Mouse (Mus musculus) cortical plate, adult 2 months (tissue): ENCODE results near the gene Spcs2. TPM values are rescaled to one million over a fixed set of nuclear protein-coding genes. Genes with fewer than 3 reads are reported as not detected.

ENCODE experiments used
- H3K27ac ChIP-seq: fragments of 200-500 bp; 2 replicates; pipeline ENCODE4 v1.5.1; 2012; ENCODE audit warnings: low read length, control low read depth, inconsistent platforms; ENCODE audit not compliant: insufficient read depth
- H3K4me1 ChIP-seq: fragments of 200-500 bp; 2 replicates; pipeline ENCODE4 v1.6.1; 2011; ENCODE audit warnings: low read length; ENCODE audit not compliant: control insufficient read depth, insufficient read depth
- H3K4me3 ChIP-seq: fragments of 200-500 bp; 2 replicates; pipeline ENCODE4 v1.5.1; 2011; ENCODE audit warnings: mild to moderate bottlenecking, low read length, control low read depth; ENCODE audit not compliant: insufficient read depth
- CTCF ChIP-seq: fragments of 200-500 bp; IDR thresholded peaks from 2 replicates; pipeline ENCODE4 v1.5.1; 2011; ENCODE audit warnings: mild to moderate bottlenecking, control low read depth, low read length; ENCODE audit not compliant: insufficient read depth; ENCODE audit errors: extremely low read depth
- POLR2A ChIP-seq: fragments of 200-500 bp; IDR thresholded peaks from 2 replicates; pipeline ENCODE4 v1.6.1; 2011; ENCODE audit warnings: mild to moderate bottlenecking, low read length, control low read depth; ENCODE audit not compliant: insufficient read depth; ENCODE audit errors: extremely low read depth
- polyA plus RNA-seq: library from polyadenylated mRNA; depleted of rRNA; stranded (reverse); fragments of >200 nt; gene quantifications from 2 replicates; pipeline ENCODE4 v1.2.3, GENCODE M21; 2012; rRNA removed

Gene Spcs2
- polyA plus RNA-seq, result 65.2 and 68.3 TPM in 2 replicates

GRCm38 (mm10) chr7:99863362-99863761 is at the start of gene Spcs2:
TSS of gene Spcs2 (minus strand) at chr7:99863462.
- TF ChIP-seq POLR2A (no peak), CTCF (no peak)
- Histone ChIP-seq H3K4me3 (no peak within 1 kb of the TSS), H3K4me1 (peaks cover 4% of the 10 kb centered on the region; the same call in 1 of the 2 replicates), H3K27ac (no peak within 1 kb of the TSS)

DNA sequence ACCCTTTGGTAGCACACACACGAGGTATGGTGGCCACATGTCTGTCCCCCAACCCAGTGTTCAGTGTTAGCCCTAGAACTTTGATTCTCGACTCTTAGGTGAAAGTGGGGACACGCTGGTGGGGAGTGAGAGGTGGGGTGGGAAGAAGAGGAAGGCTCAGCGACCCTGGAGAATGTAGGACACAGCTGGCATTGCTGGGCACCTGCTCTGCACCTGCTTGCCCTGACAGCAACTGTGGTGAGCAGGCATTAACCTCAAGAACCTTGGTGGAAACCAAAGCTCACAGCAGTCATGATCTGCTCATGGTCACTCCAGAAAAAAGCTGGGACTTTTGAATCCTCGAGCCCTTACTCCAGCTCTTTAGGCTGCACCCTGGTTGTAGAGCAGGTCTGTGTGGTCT is 47.8 kb upstream of the Spcs2 start:
- no peak overlapping the region for H3K4me3 ChIP-seq
- no peak overlapping the region for H3K27ac ChIP-seq
- H3K4me1 ChIP-seq, result no peaks in the 10 kb centered on the region
- TF ChIP-seq CTCF (no peak), POLR2A (no peak)

DNA sequence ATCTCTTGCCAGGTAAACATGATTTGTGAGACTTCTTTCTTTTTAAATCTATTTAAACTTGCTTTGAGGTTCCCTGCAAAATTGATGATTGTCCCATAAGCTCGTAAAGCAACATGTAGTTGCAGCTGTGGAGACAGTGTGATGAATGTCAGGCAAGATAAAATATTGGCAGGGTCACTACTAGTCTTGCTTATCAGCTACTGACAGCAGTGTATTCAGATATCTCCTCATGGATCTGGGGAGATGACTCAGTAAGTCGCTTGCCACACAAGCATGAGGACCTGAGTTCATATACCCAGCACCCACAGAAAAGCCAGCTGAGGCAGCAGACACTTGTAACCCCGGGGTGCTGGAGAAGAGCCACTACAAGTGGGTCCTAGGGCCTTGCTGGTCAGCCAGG is 44.2 kb upstream of the Spcs2 start:
- no peak overlapping the region for H3K27ac ChIP-seq
- peaks cover 3% of the 10 kb centered on the region for H3K4me1 ChIP-seq
- TF ChIP-seq POLR2A, result no peak
- no peak for TF ChIP-seq CTCF
- H3K4me3 ChIP-seq, result no peak overlapping the region

DNA sequence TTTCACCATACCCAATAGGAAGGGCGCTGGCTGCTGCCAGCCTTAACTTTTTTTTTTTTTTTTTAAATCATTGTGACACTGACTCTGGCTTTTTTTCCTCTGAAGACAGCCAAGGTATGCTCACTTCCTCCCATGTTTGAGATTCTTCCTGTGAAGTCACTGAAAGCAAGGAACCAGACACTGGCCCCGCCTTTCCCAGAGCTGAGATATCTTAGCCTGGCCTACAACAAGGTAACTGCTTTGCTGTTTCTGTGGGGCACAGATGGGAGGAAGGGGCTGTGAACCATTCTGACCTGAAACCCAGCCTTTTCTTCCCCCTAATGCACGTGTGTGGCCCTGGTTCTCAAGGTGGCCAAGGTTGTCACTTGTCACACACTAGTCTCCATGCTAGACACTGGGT is 43.1 kb upstream of the Spcs2 start:
- no peak overlapping the region for H3K4me3 ChIP-seq
- TF ChIP-seq CTCF (no peak), POLR2A (no peak)
- peaks cover 7% of the 10 kb centered on the region for H3K4me1 ChIP-seq
- no peak overlapping the region for H3K27ac ChIP-seq

DNA sequence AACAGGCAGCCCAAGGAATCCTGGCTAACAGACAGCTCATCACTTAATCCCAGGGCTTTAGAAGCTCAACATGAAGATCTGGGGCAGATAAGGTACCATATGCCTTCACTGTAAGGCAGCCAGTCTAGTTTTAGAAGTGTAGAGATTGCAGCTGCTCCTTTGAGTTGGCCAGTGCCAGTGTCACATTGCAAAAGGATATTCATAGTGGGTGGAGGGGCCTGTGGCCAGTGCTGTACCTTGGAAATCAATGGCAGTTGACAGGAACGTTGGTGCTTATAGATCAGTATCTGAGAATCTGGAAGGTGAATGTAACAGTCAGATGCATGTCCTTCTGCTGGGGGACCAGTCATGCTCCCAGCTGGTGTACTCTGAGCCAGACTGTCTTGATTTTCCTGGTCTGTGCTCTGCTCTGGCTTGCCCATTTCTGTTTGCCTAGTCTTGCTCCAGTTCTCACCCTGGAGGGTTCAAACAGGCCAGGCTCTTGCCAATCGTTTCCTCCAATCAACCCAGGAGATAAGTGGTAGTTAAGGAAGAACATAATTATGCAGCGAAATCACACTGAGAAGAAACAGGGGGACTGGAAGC is 41.3 kb upstream of the Spcs2 start:
- H3K27ac ChIP-seq, result no peak overlapping the region
- no peak overlapping the region for H3K4me3 ChIP-seq
- peaks cover 7% of the 10 kb centered on the region for H3K4me1 ChIP-seq
- TF ChIP-seq POLR2A (no peak), CTCF (no peak)

DNA sequence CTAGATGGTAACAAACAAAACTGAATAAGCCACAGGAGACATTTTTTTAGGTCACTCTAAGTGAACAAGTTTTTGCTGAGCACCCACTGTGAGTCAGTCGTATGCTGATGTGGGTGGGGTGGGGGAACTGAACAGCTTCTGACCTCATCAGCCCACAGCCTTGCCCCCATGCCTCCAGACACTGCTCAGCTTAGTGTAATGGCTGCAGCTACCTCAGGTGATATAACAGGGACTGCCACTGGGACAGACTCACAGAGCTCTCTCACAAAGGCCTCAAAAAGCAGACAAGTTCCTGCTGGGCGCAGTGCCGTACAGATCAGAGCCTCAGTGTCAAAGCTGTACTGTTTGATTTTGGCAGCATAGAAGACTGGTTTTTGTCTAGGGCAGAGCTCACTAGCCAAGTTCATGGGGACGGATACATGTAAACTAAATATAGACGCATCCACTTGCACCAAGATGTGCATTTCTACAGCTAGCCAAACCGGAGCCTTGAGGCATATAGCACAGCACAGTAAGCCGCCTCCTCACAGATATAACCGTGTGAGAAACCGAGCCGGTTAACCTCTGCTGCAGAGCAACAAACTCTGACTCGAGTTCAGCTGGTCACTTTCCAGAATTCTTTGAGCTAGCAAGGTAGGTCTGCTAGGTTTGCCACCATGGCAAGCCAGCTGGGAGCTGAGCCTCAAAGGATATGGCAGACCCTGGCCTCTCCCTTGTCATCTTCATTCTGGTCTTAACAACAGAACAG is 39.8 kb upstream of the Spcs2 start:
- no peak for TF ChIP-seq CTCF
- TF ChIP-seq POLR2A, result no peak
- peaks cover 7% of the 10 kb centered on the region for H3K4me1 ChIP-seq
- H3K4me3 ChIP-seq, result no peak overlapping the region
- H3K27ac ChIP-seq, result no peak overlapping the region

DNA sequence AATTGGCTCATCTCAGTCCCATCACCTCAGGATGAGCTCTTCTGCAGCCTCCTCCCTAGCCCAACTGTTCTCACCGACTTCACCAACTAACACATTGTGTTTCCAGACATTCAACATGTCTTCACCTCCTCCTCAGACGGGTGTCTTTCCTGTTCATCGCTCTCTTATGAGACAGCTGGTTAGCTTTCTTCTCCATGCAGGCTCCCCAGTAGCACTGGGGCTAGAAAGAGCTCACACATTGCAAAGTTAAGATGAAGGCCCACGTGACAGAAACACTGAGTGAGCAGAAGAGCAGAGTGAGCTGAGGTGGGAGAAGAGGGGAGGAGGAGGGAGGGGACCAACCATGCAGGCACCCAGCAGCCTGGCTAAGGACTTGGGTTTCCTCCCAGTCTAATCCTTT is 38.9 kb upstream of the Spcs2 start:
- H3K27ac ChIP-seq, result no peak overlapping the region
- no peak overlapping the region for H3K4me3 ChIP-seq
- H3K4me1 ChIP-seq, result peaks cover 7% of the 10 kb centered on the region
- TF ChIP-seq CTCF (no peak), POLR2A (no peak)

- no peak overlapping the region for H3K4me3 ChIP-seq
Observed at GRCm38 (mm10) chr7:99896905-99897304, 33.6 kb upstream of the Spcs2 start.

GRCm38 (mm10) chr7:99894478-99894877 is 31.2 kb upstream of the Spcs2 start:
- TF ChIP-seq CTCF (no peak), POLR2A (no peak)
- Histone ChIP-seq H3K4me1 (no peaks in the 10 kb centered on the region; the same call in 1 of the 2 replicates), H3K27ac (no peak overlapping the region), H3K4me3 (no peak overlapping the region)

More at GRCm38 (mm10) chr7:99896905-99897304, 33.6 kb upstream of the Spcs2 start:
- Histone ChIP-seq H3K4me1 (peaks cover 2% of the 10 kb centered on the region; the same call in 1 of the 2 replicates), H3K27ac (no peak overlapping the region)
- TF ChIP-seq POLR2A (no peak), CTCF (no peak)

- TF ChIP-seq CTCF (no peak), POLR2A (no peak)
- Histone ChIP-seq H3K27ac (no peak overlapping the region), H3K4me1 (no peaks in the 10 kb centered on the region; the same call in 1 of the 2 replicates), H3K4me3 (no peak overlapping the region)
Observed at GRCm38 (mm10) chr7:99893967-99894366, 30.7 kb upstream of the Spcs2 start.
